Mouse (Mus musculus): ENCODE data around the gene Cd320. TPM values are rescaled to one million over a fixed set of nuclear protein-coding genes. Genes with fewer than 3 reads are reported as not detected.
"Not testable (repeated sequence)": the region's sequence is repeated elsewhere in the genome, so short reads cannot be mapped to it uniquely, and the experiment has no call there.

Cd320 gene
- polyA plus RNA-seq, 1 experiment from 2014 or later: 73.7 TPM

- Histone ChIP-seq H3K4me1 (replicated peaks; ENCODE audit: control insufficient read depth, insufficient read depth, low read length) (peaks cover 8% of the 10 kb centered on the region), H3K9me3 (ENCODE audit: control insufficient read depth, low read length) (no peaks in the 10 kb centered on the region), H3K9ac (ENCODE audit: low read depth, low read length) (no peak overlapping the region), H3K4me2 (replicated peaks; ENCODE audit: low read depth, low read length) (peak overlapping the region; percentile 88), H3K36me3 (ENCODE audit: control insufficient read depth, insufficient read depth, low read length) (0 out of 2 replicates have a peak, but pooled peaks cover 2% of the 10 kb centered on the region), H3K27ac (ENCODE audit: low read depth, low read length) (no peak overlapping the region), H3K4me3 (ENCODE audit: low read depth, low read length) (no peak overlapping the region), H3K27me3 (ENCODE audit: control insufficient read depth, insufficient read depth, low read length) (no peaks in the 10 kb centered on the region)
- 87% methylated on average over 1 of the region's 1 CpGs for WGBS
- ATAC-seq (ENCODE audit: low FRiP score) (no peak), DNase-seq (ENCODE audit: low spot score) (no peak)
These were observed 1.3 kb downstream of the Cd320 start for GRCm38 (mm10) chr17:33844196-33844595.

- Histone ChIP-seq H3K4me3 (ENCODE audit: low read depth, low read length) (no peak overlapping the region), H3K27ac (ENCODE audit: low read depth, low read length) (no peak overlapping the region), H3K9ac (ENCODE audit: low read depth, low read length) (no peak overlapping the region), H3K9me3 (ENCODE audit: control insufficient read depth, low read length) (no peaks in the 10 kb centered on the region), H3K4me1 (replicated peaks; ENCODE audit: control insufficient read depth, insufficient read depth, low read length) (peaks cover 8% of the 10 kb centered on the region), H3K4me2 (replicated peaks; ENCODE audit: low read depth, low read length) (no peak overlapping the region), H3K36me3 (ENCODE audit: control insufficient read depth, insufficient read depth, low read length) (0 out of 2 replicates have a peak, but pooled peaks cover 2% of the 10 kb centered on the region), H3K27me3 (ENCODE audit: control insufficient read depth, insufficient read depth, low read length) (no peaks in the 10 kb centered on the region)
- no peak for DNase-seq (ENCODE audit: low spot score)
- WGBS: 78% methylated on average over 8 of the region's 8 CpGs
- no peak for ATAC-seq (ENCODE audit: low FRiP score)
These were observed 5.2 kb downstream of the Cd320 start for GRCm38 (mm10) chr17:33848139-33848538.

GRCm38 (mm10) chr17:33851331-33851730, 8.4 kb downstream of the Cd320 start:
- ATAC-seq (ENCODE audit: low FRiP score): no peak

GRCm38 (mm10) chr17:33857816-33858215, 14.9 kb downstream of the Cd320 start:
- Histone ChIP-seq H3K4me3 (ENCODE audit: low read depth, low read length) (no peak overlapping the region), H3K9ac (ENCODE audit: low read depth, low read length) (no peak overlapping the region), H3K36me3 (ENCODE audit: control insufficient read depth, insufficient read depth, low read length) (no peaks in the 10 kb centered on the region), H3K4me1 (replicated peaks; ENCODE audit: control insufficient read depth, insufficient read depth, low read length) (no peaks in the 10 kb centered on the region), H3K4me2 (replicated peaks; ENCODE audit: low read depth, low read length) (no peak overlapping the region), H3K27me3 (ENCODE audit: control insufficient read depth, insufficient read depth, low read length) (no peaks in the 10 kb centered on the region), H3K9me3 (ENCODE audit: control insufficient read depth, low read length) (no peaks in the 10 kb centered on the region), H3K27ac (ENCODE audit: low read depth, low read length) (no peak overlapping the region)
- WGBS: 58% methylated on average over 4 of the region's 4 CpGs
- no peak for DNase-seq (ENCODE audit: low spot score)
- ATAC-seq (ENCODE audit: low FRiP score): no peak

More at GRCm38 (mm10) chr17:33851331-33851730, 8.4 kb downstream of the Cd320 start:
- Histone ChIP-seq H3K9ac (ENCODE audit: low read depth, low read length) (no peak overlapping the region), H3K27me3 (ENCODE audit: control insufficient read depth, insufficient read depth, low read length) (no peaks in the 10 kb centered on the region), H3K27ac (ENCODE audit: low read depth, low read length) (no peak overlapping the region), H3K4me2 (replicated peaks; ENCODE audit: low read depth, low read length) (no peak overlapping the region), H3K4me1 (replicated peaks; ENCODE audit: control insufficient read depth, insufficient read depth, low read length) (no peaks in the 10 kb centered on the region), H3K4me3 (ENCODE audit: low read depth, low read length) (no peak overlapping the region), H3K36me3 (ENCODE audit: control insufficient read depth, insufficient read depth, low read length) (0 out of 2 replicates have a peak, but pooled peaks cover 2% of the 10 kb centered on the region), H3K9me3 (ENCODE audit: control insufficient read depth, low read length) (no peaks in the 10 kb centered on the region)
- WGBS: 73% methylated on average over 1 of the region's 1 CpGs
- no peak for DNase-seq (ENCODE audit: low spot score)

- no peaks in the 10 kb centered on the region for H3K9me3 ChIP-seq (ENCODE audit: control insufficient read depth, low read length)
- DNase-seq (ENCODE audit: low spot score) (peak; percentile 53), ATAC-seq (ENCODE audit: low FRiP score) (no peak)
- H3K27me3 ChIP-seq (ENCODE audit: control insufficient read depth, insufficient read depth, low read length): no peaks in the 10 kb centered on the region
- 49% methylated on average over 9 of the region's 9 CpGs for WGBS
- no peaks in the 10 kb centered on the region for H3K4me1 ChIP-seq (replicated peaks; ENCODE audit: control insufficient read depth, insufficient read depth, low read length)
- no peaks in the 10 kb centered on the region for H3K36me3 ChIP-seq (ENCODE audit: control insufficient read depth, insufficient read depth, low read length)
- H3K27ac ChIP-seq (ENCODE audit: low read depth, low read length): no peak overlapping the region
- H3K9ac ChIP-seq (ENCODE audit: low read depth, low read length): no peak overlapping the region
- H3K4me3 ChIP-seq (ENCODE audit: low read depth, low read length): no peak overlapping the region
- no peak overlapping the region for H3K4me2 ChIP-seq (replicated peaks; ENCODE audit: low read depth, low read length)
These were observed 22.6 kb downstream of the Cd320 start for GRCm38 (mm10) chr17:33865330-33866030.

- H3K9me3 ChIP-seq (ENCODE audit: control insufficient read depth, low read length); H3K4me1 ChIP-seq (replicated peaks; ENCODE audit: control insufficient read depth, insufficient read depth, low read length); H3K4me3 ChIP-seq (ENCODE audit: low read depth, low read length); H3K27me3 ChIP-seq (ENCODE audit: control insufficient read depth, insufficient read depth, low read length); ATAC-seq (ENCODE audit: low FRiP score); H3K27ac ChIP-seq (ENCODE audit: low read depth, low read length); H3K9ac ChIP-seq (ENCODE audit: low read depth, low read length); DNase-seq (ENCODE audit: low spot score); H3K36me3 ChIP-seq (ENCODE audit: control insufficient read depth, insufficient read depth, low read length); H3K4me2 ChIP-seq (replicated peaks; ENCODE audit: low read depth, low read length): not testable (repeated sequence)
- WGBS: no CpG with 5 or more reads among the region's 12 CpGs
These were observed 30.6 kb downstream of the Cd320 start, which contains the start of gene Gm7029 for GRCm38 (mm10) chr17:33873537-33873936. TSS of gene Gm7029 (plus strand) at chr17:33873837.

GRCm38 (mm10) chr17:33874411-33874810, 31.5 kb downstream of the Cd320 start:
- ATAC-seq (ENCODE audit: low FRiP score) (no peak), DNase-seq (ENCODE audit: low spot score) (no peak)
- Histone ChIP-seq H3K36me3 (ENCODE audit: control insufficient read depth, insufficient read depth, low read length) (no peaks in the 10 kb centered on the region), H3K27me3 (ENCODE audit: control insufficient read depth, insufficient read depth, low read length) (no peaks in the 10 kb centered on the region), H3K9ac (ENCODE audit: low read depth, low read length) (no peak overlapping the region), H3K9me3 (ENCODE audit: control insufficient read depth, low read length) (no peaks in the 10 kb centered on the region), H3K4me3 (ENCODE audit: low read depth, low read length) (no peak overlapping the region), H3K27ac (ENCODE audit: low read depth, low read length) (no peak overlapping the region), H3K4me1 (replicated peaks; ENCODE audit: control insufficient read depth, insufficient read depth, low read length) (no peaks in the 10 kb centered on the region), H3K4me2 (replicated peaks; ENCODE audit: low read depth, low read length) (no peak overlapping the region)
- WGBS: 89% methylated on average over 11 of the region's 11 CpGs

GRCm38 (mm10) chr17:33875797-33876196, 32.9 kb downstream of the Cd320 start:
- H3K4me2 ChIP-seq (replicated peaks; ENCODE audit: low read depth, low read length); ATAC-seq (ENCODE audit: low FRiP score); H3K27me3 ChIP-seq (ENCODE audit: control insufficient read depth, insufficient read depth, low read length); H3K9ac ChIP-seq (ENCODE audit: low read depth, low read length); H3K4me1 ChIP-seq (replicated peaks; ENCODE audit: control insufficient read depth, insufficient read depth, low read length); H3K36me3 ChIP-seq (ENCODE audit: control insufficient read depth, insufficient read depth, low read length); H3K27ac ChIP-seq (ENCODE audit: low read depth, low read length); H3K4me3 ChIP-seq (ENCODE audit: low read depth, low read length); H3K9me3 ChIP-seq (ENCODE audit: control insufficient read depth, low read length): not testable (repeated sequence)
- 84% methylated on average over 5 of the region's 5 CpGs for WGBS
- DNase-seq (ENCODE audit: low spot score): peak; percentile 17

- not testable (repeated sequence) for DNase-seq (ENCODE audit: low spot score)
These were observed 41.4 kb downstream of the Cd320 start for GRCm38 (mm10) chr17:33884320-33884719.

More at GRCm38 (mm10) chr17:33884320-33884719, 41.4 kb downstream of the Cd320 start:
- not testable (repeated sequence) for H3K27ac ChIP-seq (ENCODE audit: low read depth, low read length); H3K4me3 ChIP-seq (ENCODE audit: low read depth, low read length); H3K36me3 ChIP-seq (ENCODE audit: control insufficient read depth, insufficient read depth, low read length); ATAC-seq (ENCODE audit: low FRiP score); H3K9ac ChIP-seq (ENCODE audit: low read depth, low read length); H3K27me3 ChIP-seq (ENCODE audit: control insufficient read depth, insufficient read depth, low read length); H3K9me3 ChIP-seq (ENCODE audit: control insufficient read depth, low read length); H3K4me2 ChIP-seq (replicated peaks; ENCODE audit: low read depth, low read length); H3K4me1 ChIP-seq (replicated peaks; ENCODE audit: control insufficient read depth, insufficient read depth, low read length)
- 87% methylated on average over 5 of the region's 11 CpGs for WGBS
